Mouse (Mus musculus): ENCODE measurements around the gene 4921536K21Rik.

4921536K21Rik gene

GRCm38 (mm10) chr11:3894406-3895281 lies at the start of gene 4921536K21Rik, which contains the start of gene Dusp18:
Gene 4921536K21Rik (minus strand): TSS chr11:3895098.
Gene Dusp18 (plus strand): TSS chr11:3895240.
- DNase-seq (ENCODE audit: low spot score in 2 of 2) = peak; percentile 93 to 94

- no peak for DNase-seq (ENCODE audit: low spot score in 2 of 2)
Observed at GRCm38 (mm10) chr11:3941371-3941770, 46.5 kb upstream of the 4921536K21Rik start.

GRCm38 (mm10) chr11:3937321-3937874 lies 42.5 kb upstream of the 4921536K21Rik start:
- DNase-seq (ENCODE audit: low spot score in 2 of 2) = no peak

DNA sequence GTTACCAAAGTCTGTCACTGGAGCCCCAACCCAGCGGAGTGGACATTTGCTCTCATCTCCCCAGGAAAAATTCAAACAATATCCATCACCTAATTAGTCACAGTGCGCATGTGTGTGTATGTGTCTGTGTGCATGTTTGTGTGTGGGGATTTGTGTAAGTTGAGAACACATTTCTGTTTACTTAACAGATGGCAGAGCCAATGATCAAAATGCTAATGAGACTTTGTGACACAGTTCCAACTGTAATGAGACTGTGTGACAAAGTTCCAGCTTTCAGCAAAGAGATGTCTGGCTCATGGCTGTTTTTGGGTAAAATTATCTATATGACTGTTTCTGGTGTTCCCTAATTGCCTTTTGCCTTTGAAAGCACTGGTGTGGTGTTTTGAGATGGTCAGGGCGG lies 41.4 kb upstream of the 4921536K21Rik start:
- no peak for DNase-seq (ENCODE audit: low spot score in 2 of 2)

DNA sequence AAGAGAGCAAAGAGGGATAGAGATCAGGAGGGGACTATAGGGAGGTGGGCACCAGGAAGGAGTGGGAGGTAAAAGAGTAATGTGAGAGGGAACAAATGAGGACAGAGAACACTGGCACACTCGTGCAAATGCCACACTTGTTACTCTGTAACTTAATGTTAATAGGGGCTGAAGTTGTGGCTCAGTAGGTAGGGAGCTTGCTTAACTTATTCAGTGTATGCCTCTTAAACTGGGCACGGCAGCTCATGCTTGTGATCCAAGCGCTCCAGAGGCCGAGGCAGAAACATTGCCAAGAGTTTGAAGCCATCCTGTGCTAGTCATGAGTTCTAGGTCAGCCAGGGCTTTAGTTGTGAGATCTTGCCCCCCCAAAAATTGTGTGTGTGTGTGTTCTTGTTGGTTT lies 40.2 kb upstream of the 4921536K21Rik start:
- DNase-seq (ENCODE audit: low spot score in 2 of 2) = no peak

GRCm38 (mm10) chr11:3933756-3934285 lies 38.9 kb upstream of the 4921536K21Rik start:
- DNase-seq (ENCODE audit: low spot score in 2 of 2) = no peak

GRCm38 (mm10) chr11:3931511-3932211 lies 36.8 kb upstream of the 4921536K21Rik start, which contains the start of gene Tcn2:
Gene Tcn2 (minus strand): TSS chr11:3932159.
- DNase-seq (ENCODE audit: low spot score in 2 of 2) = peak; percentile 93

GRCm38 (mm10) chr11:3930931-3931330 lies 36.0 kb upstream of the 4921536K21Rik start:
- no peak for DNase-seq (ENCODE audit: low spot score in 2 of 2)

- no peak for DNase-seq (ENCODE audit: low spot score in 2 of 2)
Observed at GRCm38 (mm10) chr11:3930019-3930418, 35.1 kb upstream of the 4921536K21Rik start.

GRCm38 (mm10) chr11:3925916-3926315 lies 31.0 kb upstream of the 4921536K21Rik start:
- DNase-seq (ENCODE audit: low spot score in 2 of 2) = no peak

DNA sequence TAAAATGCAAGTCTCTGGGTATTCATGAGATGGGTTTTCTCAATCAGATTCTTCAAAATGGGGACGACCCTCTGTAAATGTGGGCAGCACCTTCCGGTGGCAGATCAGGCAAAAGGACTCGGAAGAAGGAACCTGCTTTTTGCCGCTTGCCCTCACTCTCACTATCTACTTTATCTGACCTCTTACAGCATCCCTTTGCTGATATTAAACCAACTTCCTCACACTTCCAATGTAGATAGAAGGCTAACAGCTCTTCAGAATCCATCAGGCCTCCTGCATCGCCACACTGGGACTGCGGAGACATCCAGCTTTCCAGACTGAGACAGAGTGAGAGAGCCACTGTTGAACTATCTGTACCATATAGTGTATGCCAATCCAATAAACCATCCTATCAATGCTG lies 27.8 kb upstream of the 4921536K21Rik start:
- DNase-seq (ENCODE audit: low spot score in 2 of 2) = no peak

DNA sequence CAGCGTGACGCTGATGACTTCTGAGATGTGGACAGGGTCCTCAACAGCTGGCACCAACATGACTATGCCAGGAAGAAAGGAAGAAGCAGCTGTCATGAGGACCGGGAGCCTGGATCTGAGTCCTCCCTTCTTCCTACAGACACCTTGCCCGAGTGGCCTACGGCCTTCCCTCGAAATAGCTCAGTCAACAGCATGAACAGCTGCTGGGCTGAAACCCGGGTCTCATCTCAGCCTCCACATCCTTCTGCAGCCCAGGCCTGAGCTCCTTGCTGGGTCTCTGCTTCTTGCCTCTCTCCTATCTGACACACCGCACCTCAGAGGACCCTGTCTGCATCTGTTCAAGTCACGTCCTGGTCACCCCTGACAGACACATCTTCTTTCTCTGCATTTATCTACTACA lies 27.2 kb upstream of the 4921536K21Rik start:
- DNase-seq (ENCODE audit: low spot score in 2 of 2) = no peak

DNA sequence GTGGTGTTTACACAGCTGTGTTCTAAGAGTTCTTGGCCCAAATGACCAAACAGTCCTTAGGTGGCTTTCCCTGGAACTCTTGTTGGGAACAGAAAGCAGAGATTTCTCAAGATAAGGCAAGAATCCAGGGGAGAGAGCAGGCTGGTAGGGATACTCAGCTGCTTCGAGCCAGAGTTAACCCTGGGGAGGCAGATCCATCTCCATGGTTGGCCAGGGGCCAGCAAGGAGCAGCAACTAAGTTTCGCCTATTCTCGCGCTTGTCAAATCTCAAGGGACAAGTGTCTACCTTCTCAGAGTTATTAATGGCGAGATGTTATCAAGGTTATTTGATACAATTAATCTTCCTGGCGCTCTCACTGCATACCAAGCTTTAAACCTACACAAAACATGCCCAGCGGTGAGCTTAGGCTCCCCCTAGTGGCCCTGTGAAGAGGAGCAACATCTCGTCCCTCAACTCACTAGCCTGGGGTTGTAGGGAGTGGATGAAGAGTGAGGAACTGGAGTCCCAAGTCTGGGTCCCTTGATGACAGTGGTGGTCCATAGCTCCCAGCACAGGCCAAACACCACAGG lies 26.5 kb upstream of the 4921536K21Rik start:
- peak in 1 of 2 experiments; percentile 23 for DNase-seq (ENCODE audit: low spot score in 2 of 2)

DNA sequence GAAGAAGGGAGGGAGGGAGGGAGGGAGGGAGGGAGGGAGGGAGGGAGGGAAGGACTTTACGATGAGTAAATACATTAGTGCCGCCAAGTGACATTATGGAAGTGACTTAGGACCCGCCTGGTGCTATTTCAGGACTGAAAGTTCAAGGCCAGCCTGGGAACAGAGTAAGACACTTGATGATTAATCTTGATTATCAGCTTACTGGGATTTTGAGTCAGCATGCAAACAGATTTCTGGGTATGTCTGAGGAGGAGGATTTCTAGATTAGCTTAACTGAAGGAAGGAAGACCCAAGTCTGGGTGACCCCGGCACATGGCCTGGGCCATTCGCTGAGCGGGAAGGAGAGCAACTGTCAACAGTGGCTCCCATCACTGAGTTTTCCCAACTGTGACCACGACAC lies 25.6 kb upstream of the 4921536K21Rik start:
- DNase-seq (ENCODE audit: low spot score in 2 of 2) = no peak

DNA sequence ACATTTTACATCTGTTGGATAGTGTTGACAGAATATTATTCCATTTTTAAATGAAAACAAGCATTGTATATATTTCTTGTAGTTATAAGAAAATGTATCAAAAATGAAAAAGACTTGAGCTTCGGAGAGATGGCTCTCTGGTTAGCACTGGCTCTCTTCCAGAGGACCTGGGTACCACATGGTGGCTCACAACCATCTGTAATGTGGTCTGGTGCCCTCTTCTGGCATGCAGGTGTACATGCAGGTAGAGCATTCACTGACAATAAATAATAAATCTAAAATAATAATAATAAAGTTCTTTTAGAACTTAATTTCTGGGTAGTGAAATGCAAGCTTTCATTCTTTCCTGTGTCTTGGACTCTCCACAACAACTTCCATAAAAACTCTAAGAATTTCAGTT lies 23.8 kb upstream of the 4921536K21Rik start:
- DNase-seq (ENCODE audit: low spot score in 2 of 2) = no peak

DNA sequence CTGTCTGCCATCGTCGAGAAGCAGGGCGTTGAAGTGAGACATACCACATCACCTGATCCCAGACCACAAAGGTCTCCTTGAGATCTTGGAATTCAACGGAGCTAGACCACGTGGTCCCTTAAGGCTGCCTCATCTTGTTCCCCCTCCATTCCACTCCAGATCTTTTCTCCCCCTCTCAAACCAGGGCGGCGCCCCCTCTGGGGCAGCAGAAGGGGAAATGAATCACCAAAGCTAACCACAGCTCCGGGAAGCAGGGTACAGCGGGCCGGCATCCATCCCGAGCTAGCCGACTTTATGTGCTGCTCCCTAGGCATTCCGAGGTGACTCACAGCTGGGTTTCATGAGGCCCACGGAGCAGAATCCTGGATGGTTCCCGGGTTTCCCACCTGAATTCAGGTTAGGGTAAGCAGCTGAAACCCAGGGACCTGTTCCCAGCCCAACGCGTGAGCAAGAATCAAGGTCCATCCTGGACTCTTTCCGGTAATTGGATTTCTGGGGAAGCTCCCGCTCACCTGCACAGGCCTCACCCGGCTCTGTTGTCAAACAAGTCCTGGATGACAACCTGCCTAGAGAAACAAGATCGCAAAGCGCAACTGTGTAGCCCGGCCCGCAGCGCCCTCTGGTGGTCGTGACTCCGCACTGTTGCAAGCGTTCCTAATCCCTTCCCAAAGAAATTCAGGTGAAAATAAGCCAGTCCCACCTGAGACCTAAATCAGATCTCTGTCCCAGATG lies 19.4 kb upstream of the 4921536K21Rik start, which contains the start of gene Slc35e4:
Gene Slc35e4, minus strand, starts transcription at position 556 of the 732 bp plus-strand sequence.
- DNase-seq (ENCODE audit: low spot score in 2 of 2) = peak; percentile 74 to 78

GRCm38 (mm10) chr11:3913316-3914108 lies 18.6 kb upstream of the 4921536K21Rik start:
- DNase-seq (ENCODE audit: low spot score in 2 of 2) = peak; percentile 93 to 95

DNA sequence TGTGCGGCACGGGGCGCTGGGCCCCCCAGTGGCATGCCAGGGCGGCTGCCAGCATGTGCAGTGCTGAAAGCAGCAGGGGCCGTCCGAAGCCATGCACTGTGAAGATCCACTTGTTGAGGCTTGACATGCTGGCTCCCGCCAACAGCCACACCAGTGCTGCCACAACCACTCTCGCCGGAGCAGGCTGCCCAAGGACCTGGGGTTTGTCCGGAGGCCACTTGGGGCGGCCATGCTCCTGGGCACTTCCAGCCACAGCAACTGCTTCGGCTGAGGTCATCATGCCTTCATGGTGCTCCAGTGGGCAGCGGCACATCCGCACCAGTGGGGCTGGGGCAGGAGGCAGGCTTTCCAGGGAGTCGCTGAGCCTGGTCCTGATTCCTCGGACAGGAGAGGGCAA lies 18.0 kb upstream of the 4921536K21Rik start:
- DNase-seq (ENCODE audit: low spot score in 2 of 2) = peak; percentile 31 to 43

GRCm38 (mm10) chr11:3912100-3912874 lies 17.4 kb upstream of the 4921536K21Rik start:
- peak in 1 of 2 experiments; percentile 24 for DNase-seq (ENCODE audit: low spot score in 2 of 2)

Data from heart, adult 9 months (tissue).